Mouse (Mus musculus) T-helper 1 cell (primary cell): ENCODE measurements at regions not wholly inside any gene's neighbourhood (a gene's known extent, or its start where the extent isn't known, plus 50 kb on each side); places are given as distances from the start of the nearest gene placed in this dataset.

ENCODE experiments used
- in situ Hi-C: fragments of 300-600 bp; cut with MboI, MseI; formaldehyde crosslinking; loops from one replicate; pipeline ENCODE4 v1.15.1; 2025; ENCODE audit warnings: high pct_unique_total_duplicates

DNA sequence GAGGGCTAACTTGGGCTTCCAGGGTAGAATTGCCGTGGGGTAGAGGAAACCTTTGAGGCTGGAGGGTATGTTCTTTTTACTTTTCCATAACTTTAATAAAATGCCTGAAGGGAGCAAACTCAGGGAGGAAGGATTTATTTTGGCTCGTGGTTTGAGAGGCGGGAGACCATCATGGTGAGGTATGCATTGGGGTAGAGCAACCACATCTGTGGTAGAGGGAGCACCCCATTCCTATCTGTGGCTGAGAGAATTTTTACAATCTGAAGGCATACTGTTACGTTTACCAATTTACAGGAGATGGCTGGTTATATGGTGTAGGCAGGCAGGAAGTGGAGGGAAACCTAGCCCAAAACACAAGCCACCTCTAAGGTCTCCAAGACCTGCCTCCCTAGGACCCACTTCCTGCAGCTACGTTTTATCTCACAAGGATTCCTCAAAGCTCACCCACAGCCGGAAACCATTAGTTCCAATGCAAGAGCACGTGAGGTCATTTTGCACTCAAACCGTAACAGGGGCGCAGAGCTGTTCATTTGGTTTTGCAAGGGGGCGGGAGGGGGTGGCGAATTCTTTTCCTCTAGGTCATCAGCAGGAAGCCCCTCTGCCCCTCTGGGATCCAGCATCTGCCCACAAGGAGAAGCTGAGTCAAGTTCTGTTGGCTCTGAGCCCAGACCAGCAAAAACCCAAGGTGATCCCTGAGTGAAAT, 224.7 kb upstream of the Ankrd55 start:
- in situ Hi-C loops, result no loop called here

DNA sequence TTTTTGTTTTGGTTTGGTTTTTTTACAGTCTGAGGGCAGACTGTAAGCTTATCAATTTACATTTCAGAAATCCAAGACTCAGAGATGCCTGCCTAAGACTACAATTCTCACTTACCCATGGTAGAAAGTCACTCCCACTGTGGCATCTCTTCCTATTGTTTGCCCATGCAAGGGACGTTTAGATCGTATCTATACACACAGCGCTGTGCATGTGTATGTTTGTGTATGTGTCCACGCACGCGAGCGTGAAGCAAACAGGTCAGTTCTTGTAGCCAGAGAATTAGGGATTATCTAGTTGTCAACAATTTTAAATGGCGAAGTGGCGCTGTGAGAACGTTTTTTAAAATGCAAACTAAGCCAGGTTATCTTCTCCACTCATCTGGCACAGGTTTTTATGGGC, 223.6 kb upstream of the Ankrd55 start:
- in situ Hi-C loops, result no loop called here

DNA sequence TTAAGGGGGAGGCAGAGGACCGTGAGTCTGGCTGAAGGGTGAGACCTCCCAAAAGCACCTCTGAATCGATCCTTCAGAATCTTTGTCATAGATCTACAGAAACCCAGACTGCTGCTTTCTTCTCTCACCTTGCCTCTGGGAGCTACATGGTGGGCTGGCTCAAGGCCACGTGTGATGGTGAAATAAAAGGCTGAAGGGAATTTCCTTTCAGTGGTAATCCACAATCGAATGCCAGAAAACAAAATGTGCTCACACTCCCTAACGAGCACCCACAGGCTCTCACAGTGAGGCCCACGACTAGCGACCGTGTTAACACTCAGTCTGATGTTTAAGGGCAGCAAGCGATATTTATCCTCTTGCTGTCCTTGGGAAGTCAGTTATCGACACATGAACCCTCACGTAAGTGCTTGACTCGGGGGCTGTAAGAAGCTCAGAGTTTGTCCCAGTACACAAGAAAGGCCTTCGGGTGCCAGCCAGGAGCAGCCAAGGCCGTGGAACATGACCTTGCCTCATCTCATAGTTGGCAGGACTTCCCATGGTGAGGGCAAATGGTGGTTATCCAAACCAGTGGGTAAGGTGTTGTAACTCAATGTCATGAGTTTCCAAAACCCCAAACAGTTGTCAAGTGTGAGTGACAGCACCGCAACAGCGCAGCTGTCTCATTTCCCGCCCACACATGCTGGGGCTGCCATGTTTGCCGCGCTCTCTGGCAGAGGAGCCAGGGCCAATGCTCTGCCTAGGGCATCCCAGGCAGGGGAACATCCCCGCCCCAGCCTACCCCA, 221.0 kb upstream of the Ankrd55 start:
- in situ Hi-C loops, result no loop called here

DNA sequence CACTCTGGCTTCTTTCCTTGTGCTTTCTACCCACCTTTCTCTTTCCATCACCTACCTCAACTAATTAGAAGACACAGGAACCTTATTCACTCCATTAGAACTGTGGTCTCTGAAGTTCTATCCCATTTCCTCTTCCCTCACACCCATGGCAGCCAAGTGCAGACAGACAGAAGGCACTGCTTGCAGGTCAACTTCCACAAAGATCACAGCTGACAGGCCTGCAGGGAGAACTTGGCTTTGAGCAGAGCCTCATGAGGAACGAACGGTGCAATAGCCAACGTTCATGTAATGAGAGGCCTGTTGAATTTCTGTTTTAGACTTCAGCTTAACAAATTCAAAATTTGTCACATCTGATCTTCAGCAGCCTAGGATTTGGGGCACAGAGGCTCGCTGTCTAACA, 217.5 kb upstream of the Ankrd55 start:
- in situ Hi-C loops, result no loop called here

DNA sequence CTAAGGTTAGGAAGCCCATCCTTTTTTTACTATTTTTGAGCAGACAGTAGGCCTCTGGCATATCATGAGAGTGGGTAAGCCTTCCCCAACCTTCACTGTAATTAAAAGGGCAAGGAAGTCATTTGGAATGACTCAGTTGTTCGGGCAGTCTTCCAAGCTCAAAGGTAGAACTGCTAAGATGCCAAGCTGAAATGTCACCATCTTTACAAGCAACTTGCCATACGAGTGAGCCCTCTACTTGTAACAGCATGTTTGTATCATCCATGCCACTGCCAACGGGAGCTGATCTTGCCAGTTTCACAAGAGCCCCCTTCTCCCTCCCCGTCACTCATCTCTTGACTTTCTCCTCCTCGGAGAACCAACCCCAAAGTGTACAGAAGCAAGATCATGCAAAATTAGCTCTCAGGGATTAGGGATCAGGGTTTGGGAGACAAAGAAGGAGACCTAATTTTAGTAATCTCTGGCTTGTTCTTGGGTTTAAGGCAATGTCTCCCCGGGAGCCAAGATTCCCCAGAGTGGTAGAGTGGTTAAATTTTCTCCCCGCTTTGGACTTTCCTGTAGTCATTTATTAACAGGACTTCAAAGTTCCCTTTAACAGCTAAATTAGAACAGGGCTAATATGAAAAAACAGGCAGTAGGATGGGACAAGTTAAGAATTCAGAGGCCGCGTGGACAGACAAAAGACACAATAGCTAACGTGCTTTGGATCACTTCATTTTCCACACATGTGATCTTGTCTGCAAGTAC, 216.9 kb upstream of the Ankrd55 start:
- in situ Hi-C loops, result no loop called here

DNA sequence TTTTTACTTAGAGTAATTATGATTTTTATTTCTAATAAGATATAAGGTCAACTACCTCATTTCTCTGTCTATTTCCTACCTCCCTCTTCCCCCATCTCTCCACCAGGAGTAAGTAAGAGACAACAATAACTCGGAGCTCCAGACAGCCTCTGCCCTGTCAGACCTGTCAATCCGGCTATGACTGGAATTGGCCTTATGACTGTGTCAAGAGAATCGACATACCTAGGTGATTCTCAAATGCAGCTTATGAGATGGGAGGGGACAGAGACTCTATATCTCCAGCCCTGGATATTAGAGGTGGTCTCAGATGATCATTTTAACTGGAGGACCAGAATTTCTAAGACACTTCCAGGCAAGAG, 216.3 kb upstream of the Ankrd55 start:
- in situ Hi-C loops, result no loop called here

DNA sequence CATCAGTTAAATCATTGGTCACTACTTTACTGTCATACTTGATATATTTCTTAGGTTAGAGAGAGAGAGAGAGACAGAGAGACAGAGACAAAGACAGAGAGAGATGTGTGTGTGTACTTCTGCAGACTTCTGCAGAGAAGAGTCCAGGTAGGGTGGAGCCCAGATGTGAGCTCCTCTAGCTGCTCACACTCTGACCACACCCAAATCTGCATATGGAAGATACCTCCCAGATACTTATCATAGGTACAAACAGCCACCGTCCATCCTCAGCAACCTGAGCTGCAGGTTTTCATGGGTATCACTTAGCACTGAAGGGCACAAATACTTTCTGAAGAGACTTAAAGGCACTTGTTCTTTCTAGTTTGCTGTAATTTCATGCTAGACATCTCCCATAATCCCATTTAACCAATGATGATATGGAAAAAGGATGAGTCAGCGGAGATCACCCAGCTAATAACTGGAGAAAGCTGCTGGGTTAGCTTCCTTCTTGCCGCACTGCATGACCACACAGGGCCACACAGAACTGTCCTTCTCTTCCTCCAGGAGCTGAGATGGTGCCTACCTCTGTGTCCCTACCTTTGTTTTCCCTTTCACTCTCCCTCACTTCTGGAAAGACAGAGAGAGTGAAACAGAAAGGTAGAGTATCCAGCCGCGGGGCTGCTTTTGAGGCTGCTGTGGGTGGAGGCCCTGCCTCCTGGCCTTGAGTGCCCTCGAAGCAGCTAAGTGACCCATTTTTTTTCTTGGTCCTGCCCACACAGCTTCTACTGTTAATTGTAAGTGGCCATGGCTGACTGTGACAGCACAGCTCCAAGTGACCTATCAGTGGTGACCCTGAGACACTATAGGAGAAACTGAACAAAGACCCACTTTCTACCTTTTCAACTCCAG, 214.5 kb upstream of the Ankrd55 start:
- in situ Hi-C loops, result no loop called here

DNA sequence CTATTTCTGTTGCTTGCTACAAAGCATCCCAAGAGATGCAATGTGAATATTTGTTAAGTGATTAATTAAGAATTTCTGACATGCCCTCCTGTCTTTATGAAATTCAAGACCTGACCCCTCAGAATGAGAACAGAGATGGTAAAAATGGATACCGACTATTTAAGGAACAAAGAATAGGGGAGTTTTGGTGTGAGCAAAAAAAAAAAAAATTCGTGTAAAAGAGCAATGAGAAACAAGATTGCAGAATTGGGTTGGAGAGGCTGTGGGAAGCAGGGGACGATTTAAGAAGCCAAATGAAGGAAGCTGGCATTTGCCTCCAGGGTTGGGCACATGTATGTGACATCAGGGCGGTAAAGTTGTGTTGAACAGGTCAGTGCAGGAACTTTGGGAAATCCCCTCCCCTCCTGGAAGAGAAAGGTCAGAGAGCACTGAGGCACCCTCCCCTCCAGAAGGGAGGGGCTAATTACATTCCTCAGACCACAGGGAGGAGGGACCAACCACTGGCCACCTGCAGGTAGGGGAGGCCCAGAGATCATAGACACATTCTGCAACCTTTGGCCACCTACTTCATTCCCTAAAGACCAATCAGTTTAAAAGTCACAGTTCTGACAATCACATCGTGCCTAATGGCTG, 212.3 kb upstream of the Ankrd55 start:
- in situ Hi-C loops, result no loop called here

DNA sequence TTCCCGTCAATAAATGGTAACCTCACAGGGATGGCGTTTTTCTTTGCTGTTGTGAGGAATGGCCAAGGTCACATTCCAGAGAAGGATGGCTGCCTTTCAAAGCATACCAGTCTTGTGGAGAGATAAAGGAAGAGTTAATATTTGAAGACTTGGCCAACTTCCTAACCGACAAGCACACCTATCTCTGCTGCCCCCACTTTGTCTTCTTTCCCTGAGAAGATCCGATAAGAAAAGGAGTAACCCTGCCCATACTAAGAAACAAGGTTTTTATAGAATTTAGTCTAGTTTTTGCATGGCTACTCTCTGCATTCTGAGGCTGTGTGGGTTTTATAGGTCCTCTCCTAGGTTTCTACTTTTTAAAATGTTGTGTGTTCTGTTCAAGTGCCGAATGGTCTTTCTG, 210.2 kb upstream of the Ankrd55 start:
- in situ Hi-C loops, result no loop called here

DNA sequence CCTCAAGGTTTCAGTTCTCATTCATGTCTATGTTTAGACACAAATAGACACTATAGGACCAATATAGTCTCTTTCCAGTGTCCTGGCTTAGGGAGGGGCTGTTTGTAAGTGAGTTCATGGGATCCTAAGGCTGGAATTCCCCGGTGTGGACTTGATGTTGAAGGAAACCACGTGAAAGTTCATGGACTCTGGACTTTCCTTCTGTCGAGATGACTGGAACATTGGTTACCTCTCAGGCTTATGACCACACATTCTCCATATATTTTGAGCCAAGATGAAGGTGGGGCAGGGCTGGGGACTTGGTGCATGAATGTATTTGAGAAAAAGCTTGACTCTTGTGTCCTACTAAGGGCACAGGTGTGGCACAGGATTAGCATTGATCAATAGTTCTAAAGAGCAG, 206.3 kb upstream of the Ankrd55 start:
- in situ Hi-C loops, result no loop called here

DNA sequence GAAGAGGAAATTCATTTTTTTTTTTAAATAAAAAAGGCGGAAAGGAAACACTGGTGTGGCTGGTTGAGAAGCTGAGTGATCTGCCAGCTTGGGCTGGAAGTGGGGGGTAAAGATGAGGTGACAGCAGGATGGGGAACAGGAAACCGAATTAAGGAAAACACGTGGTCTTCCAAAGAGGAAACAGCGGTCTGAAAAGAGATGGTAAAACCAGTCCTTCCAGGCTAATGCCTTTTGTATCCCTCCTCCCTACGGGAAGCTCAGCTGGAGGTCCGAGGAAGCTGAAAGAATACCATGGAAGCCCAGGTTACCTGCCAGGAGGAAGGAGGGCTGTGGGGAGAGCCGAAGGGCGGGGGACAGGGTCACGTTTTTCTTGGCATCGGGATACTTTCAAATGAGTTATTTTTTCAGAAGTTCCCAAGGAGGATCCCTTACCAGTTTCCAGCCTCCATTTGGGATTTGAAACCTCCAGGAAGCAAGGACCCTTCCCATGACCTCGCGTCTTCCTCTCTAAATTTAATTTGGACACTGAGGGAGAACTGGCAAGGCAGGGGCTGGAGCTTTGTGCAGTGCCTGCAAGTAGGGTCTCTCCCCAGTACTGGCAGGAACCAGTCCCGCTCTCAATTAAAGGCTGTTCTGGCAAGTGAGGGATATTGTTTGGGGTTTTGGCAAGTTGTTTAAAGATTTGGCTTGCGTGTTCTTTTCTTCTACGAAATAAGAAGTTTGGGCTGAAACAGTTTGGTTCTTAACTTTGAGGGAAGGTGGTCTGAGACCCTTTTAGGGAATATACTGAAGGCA, 203.6 kb upstream of the Ankrd55 start:
- in situ Hi-C loops, result no loop called here

DNA sequence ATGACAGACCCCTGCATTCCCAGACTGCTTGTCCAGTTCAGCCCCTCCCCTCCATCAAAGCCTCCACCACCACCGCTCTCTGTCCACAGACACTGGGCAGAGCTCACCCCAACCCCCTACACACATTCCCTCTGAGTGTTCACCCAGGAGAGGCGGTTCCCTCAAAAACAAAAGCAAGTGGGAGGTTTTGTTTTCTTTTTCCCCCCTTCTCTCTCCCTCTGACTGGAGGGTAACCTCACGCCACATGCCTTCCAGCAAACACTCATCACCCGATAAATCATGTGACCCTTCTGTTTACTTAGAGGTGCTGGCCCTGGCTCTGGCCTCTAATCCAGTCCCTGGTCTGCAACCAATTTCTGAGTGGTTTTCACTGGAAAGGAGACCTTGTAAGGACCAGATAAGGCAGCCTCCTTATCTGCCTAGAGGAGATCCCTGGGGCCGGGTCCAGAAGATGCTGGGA, 199.9 kb upstream of the Ankrd55 start:
- in situ Hi-C loops, result no loop called here

DNA sequence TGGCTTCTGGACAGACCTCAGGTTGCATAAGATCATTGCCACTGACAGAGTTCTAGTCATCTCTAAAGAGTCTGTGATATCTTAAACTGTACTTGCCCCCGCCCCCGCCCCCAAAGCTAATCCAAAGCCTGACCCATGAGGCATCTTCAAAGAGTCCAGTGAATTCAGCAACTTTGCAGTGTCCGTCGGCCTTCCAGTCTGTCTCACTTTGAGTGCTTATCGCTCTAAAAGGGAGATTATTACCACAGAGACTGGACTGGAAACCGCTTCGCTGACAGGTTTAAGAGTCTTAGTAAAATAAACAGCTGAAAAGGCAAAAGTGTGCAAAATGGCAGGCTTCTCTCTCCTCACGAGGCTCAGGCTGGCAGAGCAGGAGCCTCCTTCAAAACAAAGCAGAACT, 197.5 kb upstream of the Ankrd55 start:
- in situ Hi-C loops, result no loop called here

DNA sequence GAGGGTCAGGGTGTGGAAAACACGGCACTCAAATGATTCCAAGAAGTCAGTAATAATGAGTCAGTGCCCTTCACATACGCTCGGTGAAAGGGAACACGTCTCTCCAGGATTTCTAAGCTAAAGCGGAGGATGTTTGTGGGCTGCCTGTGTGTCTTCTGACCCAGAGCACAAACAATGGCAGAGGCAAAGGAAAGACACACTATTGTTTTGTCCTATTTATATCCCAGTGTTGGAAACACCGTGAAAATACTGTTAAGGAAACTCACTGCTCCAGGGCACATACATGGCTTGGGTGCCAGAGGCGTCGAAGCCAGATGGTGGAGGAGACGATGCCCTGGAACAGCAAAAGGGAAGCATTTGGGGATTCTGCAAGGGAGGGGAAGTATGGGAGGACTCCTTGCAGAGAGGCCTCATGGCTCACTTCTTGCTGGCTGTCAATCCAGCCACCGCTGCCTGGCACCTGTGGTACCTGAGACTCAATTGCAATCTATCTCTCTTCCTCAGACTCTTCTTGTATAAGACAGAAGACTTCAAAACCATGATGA, 192.6 kb upstream of the Ankrd55 start:
- in situ Hi-C loops, result no loop called here

DNA sequence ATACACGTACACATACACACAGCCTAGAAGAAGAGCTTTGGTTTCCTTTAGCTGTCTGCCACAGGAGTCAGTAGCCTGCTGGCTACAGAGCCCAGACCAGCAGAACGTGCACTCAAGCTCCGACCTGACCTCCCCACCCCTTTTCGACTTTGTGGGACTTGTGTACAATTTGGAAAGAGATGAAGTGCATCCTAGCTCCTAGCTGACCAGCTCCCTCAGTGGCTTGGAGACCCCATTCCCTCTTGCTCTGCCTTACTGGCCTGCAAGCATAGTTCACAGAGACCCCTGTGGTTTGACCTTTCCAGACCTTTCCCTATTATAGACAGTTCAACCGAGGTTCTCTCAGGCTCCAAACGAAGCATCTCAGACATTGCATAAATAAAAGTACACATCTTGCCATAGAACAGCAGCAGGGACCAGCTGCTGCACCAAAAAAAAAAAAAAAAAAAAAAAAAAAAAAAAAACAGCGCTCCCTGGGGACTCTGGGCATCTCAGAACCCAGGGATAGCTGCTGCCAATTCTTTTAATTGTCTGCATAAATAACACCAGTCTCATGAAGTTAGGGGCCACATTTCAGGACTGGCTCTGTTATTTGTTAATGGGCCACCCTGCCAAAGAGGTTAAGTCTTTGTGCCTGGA, 188.2 kb upstream of the Ankrd55 start:
- in situ Hi-C loops, result no loop called here

DNA sequence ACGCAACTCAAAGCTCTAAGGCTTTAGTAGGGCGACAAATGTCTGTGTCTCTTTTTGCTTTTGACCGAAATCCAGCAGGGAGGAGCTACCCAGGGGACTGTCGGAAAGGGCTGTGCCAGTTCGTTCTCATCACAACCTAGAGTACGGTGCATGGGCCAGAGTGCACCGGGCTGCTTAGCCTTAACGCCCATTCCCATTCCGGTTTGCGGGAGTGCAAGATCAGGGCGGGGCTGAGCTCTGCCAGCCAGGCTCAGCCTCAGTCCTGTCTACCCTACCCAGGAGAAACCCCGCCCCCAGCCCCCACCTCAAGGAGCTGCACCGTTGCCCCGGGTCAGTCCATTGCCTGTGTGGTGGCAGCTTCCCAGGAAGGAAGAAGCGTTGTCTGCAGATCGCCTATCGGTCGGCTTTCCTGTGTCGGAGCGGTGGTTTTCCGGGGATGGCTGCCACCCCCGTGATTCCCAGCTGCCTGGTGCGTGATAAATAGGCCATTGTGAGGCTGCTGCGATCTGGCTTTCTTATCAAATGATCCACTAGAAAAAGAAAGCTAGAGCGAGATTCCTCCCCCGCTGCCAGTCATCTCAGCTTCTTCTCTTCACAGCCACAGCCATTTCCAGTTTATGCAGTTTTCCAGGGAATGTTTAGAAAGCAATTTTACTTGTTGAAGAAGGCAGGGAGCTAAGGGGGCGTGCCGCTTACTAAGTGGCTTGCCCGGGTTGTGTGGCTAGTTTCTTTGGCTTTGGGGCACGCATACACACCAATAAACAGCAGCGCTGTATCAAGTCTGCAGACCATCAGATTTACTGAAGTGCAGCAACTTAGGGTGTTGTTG, 187.4 kb upstream of the Ankrd55 start:
- in situ Hi-C loops, result no loop called here

DNA sequence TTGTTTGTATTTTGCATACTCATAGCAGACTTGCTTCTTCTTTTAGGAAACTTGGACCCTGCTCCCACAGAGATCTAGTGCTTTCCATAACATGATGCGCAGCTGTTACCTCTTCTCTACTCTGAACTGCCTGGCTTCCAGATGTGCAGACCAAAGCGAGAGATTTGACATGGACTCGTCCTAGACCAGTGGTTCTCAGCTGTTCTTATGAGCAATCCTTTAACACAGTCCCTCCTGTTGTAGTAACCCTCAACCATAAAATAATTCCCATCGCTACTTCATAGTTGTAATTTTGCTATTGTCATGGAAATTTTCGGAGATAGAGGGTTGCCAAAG, 186.9 kb upstream of the Ankrd55 start:
- in situ Hi-C loops, result no loop called here

DNA sequence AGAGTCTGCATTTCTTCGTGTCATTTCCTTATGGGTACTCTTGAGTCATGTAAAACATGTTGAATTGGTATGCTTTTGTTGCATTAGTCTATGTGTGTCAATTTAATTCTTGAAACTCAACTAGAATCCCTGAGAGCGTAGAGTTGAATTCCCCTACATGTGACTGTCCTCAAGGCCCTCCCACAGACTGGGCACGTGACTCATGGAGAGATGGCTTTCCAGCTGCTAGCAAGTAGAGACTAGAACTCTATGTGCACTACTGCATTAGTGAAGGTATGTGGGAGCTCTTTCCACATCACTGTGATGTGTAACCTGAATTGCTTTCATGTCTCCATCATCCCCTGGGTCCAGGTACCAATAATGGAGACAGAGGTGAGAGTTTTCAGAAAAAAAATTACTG, 182.3 kb upstream of the Ankrd55 start:
- in situ Hi-C loops, result no loop called here

DNA sequence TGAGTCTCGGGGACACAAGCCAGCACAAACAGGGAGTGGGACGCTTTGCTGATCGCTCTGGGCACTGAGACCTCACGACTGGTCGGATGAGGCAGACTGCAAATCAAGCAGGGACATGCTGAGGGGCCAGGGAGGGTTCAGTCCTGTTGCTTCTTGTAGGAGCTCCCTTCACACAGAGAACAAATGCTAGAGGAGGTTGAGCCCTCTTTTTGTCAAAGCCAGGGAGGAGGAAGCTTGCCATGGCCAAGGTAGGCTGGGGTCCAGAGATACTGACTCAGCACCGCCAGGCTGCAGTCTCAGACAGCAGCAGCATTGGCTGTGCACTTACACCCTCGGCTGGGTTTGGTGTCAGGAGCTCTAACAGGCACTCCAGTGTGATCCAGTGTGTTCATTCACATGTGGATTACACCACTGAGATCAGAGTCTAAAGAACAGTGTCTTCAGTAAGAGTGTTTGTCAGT, 173.5 kb upstream of the Ankrd55 start:
- in situ Hi-C loops, result no loop called here
